Mouse (Mus musculus): ENCODE data around the gene Adam15.

The Adam15 gene

GRCm38 (mm10) chr3:89383651-89384255 is 34.0 kb upstream of the Adam15 start:
- DNase-seq = no peak

- no peak for DNase-seq
These were observed 33.2 kb upstream of the Adam15 start for GRCm38 (mm10) chr3:89382950-89383349.

- DNase-seq = no peak
These were observed 32.5 kb upstream of the Adam15 start for GRCm38 (mm10) chr3:89382033-89382882.

- no peak for DNase-seq
These were observed 31.4 kb upstream of the Adam15 start for GRCm38 (mm10) chr3:89381233-89381632.

- no peak for DNase-seq
These were observed 30.9 kb upstream of the Adam15 start for GRCm38 (mm10) chr3:89380711-89381110.

GRCm38 (mm10) chr3:89380291-89380690 is 30.5 kb upstream of the Adam15 start:
- no peak for DNase-seq

- DNase-seq = peak; percentile 36 to 38
These were observed 29.8 kb upstream of the Adam15 start for GRCm38 (mm10) chr3:89379388-89380131.

GRCm38 (mm10) chr3:89378394-89379067 is 28.7 kb upstream of the Adam15 start:
- peak; percentile 81 for DNase-seq

GRCm38 (mm10) chr3:89377831-89378230 is 28.0 kb upstream of the Adam15 start:
- no peak for DNase-seq

GRCm38 (mm10) chr3:89373581-89374231 is 23.9 kb upstream of the Adam15 start:
- no peak for DNase-seq

- DNase-seq = no peak
These were observed 17.5 kb upstream of the Adam15 start for GRCm38 (mm10) chr3:89367338-89367737.

- no peak for DNase-seq
These were observed 16.0 kb upstream of the Adam15 start for GRCm38 (mm10) chr3:89365486-89366414.

- DNase-seq = no peak
These were observed 15.3 kb upstream of the Adam15 start, which contains the start of gene Dcst1 for GRCm38 (mm10) chr3:89365153-89365485. Gene Dcst1 (minus strand): TSS chr3:89365253.

- DNase-seq = no peak
These were observed 14.8 kb upstream of the Adam15 start for GRCm38 (mm10) chr3:89364631-89365030.

- no peak for DNase-seq
These were observed 11.9 kb upstream of the Adam15 start, which contains the start of gene Dcst2 for GRCm38 (mm10) chr3:89361675-89362074. Gene Dcst2 (plus strand): TSS chr3:89361975.

GRCm38 (mm10) chr3:89360237-89360636 is 10.4 kb upstream of the Adam15 start:
- no peak for DNase-seq

- DNase-seq = no peak
These were observed 9.8 kb upstream of the Adam15 start for GRCm38 (mm10) chr3:89359630-89360029.

GRCm38 (mm10) chr3:89356029-89356428 is 6.2 kb upstream of the Adam15 start:
- DNase-seq = no peak

- no peak for DNase-seq
These were observed 5.7 kb upstream of the Adam15 start for GRCm38 (mm10) chr3:89355512-89355902.

- peak; percentile 91 to 92 for DNase-seq
These were observed 5.2 kb upstream of the Adam15 start for GRCm38 (mm10) chr3:89354816-89355511.

GRCm38 (mm10) chr3:89351271-89351670 is 1.5 kb upstream of the Adam15 start:
- DNase-seq = no peak
